Mouse (Mus musculus) embryonic facial prominence, embryonic 12.5 days (tissue): Measurements from ENCODE around the gene Slc35f4. TPM values are rescaled to one million over a fixed set of nuclear protein-coding genes. Genes with fewer than 3 reads are reported as not detected.

Source experiments
- ATAC-seq: fragments of 200-750 bp; cut with Nextera tagmentation; 2 replicates; pipeline ENCODE4 v1.8.0; 2017; ENCODE audit not compliant: insufficient number of reproducible peaks, insufficient read depth, low FRiP score, low TSS enrichment
- H3K27ac ChIP-seq: fragments of 300-500 bp; sonication (generic); 2 replicates; pipeline ENCODE4 v1.5.1; 2016; ENCODE audit warnings: mild to moderate bottlenecking
- H3K27me3 ChIP-seq: fragments of 300-500 bp; sonication (generic); 2 replicates; pipeline ENCODE4 v1.6.1; 2016; ENCODE audit warnings: mild to moderate bottlenecking, moderate library complexity
- H3K36me3 ChIP-seq: fragments of 300-500 bp; sonication (generic); 2 replicates; pipeline ENCODE4 v1.6.1; 2016; ENCODE audit warnings: mild to moderate bottlenecking
- H3K4me1 ChIP-seq: fragments of 300-500 bp; sonication (generic); 2 replicates; pipeline ENCODE4 v1.6.1; 2016
- H3K4me2 ChIP-seq: fragments of 300-500 bp; sonication (generic); replicated peaks from 2 replicates; pipeline ENCODE4 v1.6.1; 2016; ENCODE audit warnings: mild to moderate bottlenecking, moderate library complexity
- H3K4me3 ChIP-seq: fragments of 300-500 bp; sonication (generic); 2 replicates; pipeline ENCODE4 v1.5.1; 2016; ENCODE audit warnings: mild to moderate bottlenecking
- H3K9ac ChIP-seq: fragments of 300-500 bp; sonication (generic); 2 replicates; pipeline ENCODE4 v1.6.1; 2016; ENCODE audit warnings: mild to moderate bottlenecking, moderate library complexity
- H3K9me3 ChIP-seq: fragments of 300-500 bp; sonication (generic); 2 replicates; pipeline ENCODE4 v1.6.1; 2016; ENCODE audit warnings: mild to moderate bottlenecking, moderate library complexity
- WGBS: fragments of 180-500 bp; shearing (Covaris S2); methylation state at CpG from one replicate; pipeline ENCODE4 v1.1.7; 2016; 5-methylcytosine and 5-hydroxymethylcytosine counted together
- microRNA-seq: library from miRNA; unstranded; fragments of <30 nt; microRNA quantifications from one replicate; pipeline ENCODE4, GENCODE M21; 2017
- polyA plus RNA-seq: library from polyadenylated mRNA; unstranded; fragments of >200 nt; fragmentation: Nextera tagmentation; extraction: Ambion mirVana; gene quantifications from 2 replicates; pipeline ENCODE4 v1.2.1, GENCODE M21; 2016

Gene Slc35f4
- polyA plus RNA-seq, 1 experiment from 2014 or later = not detected

GRCm38 (mm10) chr14:49275376-49275775 lies 250.5 kb downstream of the Slc35f4 start:
- no peak overlapping the region for H3K27ac ChIP-seq
- H3K27me3 ChIP-seq = no peaks in the 10 kb centered on the region
- H3K36me3 ChIP-seq = no peaks in the 10 kb centered on the region
- no peak for ATAC-seq
- H3K9me3 ChIP-seq = no peaks in the 10 kb centered on the region
- no peaks in the 10 kb centered on the region for H3K4me1 ChIP-seq
- no peak overlapping the region for H3K4me2 ChIP-seq
- 43% methylated on average over 2 of the region's 2 CpGs for WGBS
- no peak overlapping the region for H3K4me3 ChIP-seq
- H3K9ac ChIP-seq = no peak overlapping the region

DNA sequence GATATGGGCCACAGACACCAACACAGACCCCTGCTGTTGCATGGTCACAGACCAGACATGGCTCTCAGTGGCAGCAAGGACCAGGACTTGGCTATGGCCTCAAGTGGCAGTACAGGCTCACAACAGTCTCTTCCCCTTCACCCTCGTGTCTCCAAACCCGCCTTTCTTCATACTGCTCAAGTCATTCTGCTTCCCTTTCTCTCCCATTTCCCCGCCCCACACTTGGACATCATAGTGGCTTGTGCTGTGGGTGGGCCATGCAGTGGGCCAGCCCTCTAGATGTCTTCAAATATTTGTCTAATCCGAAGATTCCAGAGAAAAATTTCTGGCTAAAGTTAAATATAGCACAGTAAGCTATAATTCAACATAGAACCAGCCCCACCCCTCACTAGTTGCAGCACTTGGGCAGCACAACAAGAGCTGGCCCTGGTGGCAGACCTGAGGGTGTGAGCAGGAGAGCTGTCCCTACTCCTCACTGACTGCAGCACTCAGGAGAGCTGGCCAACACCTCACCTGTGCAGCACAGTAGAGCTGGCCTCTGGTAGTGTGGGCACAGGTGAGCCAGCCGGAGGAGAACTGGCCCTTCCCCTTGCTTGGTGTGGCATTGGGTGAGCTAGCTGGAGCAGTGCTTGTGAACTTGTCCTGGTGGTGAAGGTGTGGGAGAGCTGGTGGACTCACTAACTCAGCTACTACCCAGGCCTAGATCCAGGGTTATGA lies 260.4 kb downstream of the Slc35f4 start:
- WGBS = 85% methylated on average over 5 of the region's 5 CpGs
- Histone ChIP-seq H3K36me3 (no peaks in the 10 kb centered on the region), H3K27me3 (no peaks in the 10 kb centered on the region), H3K4me2 (no peak overlapping the region), H3K9me3 (no peaks in the 10 kb centered on the region), H3K27ac (no peak overlapping the region), H3K4me3 (no peak overlapping the region), H3K4me1 (no peaks in the 10 kb centered on the region), H3K9ac (no peak overlapping the region)
- no peak for ATAC-seq

Small RNA genes lying within 50 kb of the gene (microRNA-seq; reads per million reads assigned to microRNA genes)
- gene Gm22949 = not detected
